Mouse (Mus musculus) heart, adult 8-10 months (tissue): ENCODE data around the gene Uba5. TPM values are rescaled to one million over a fixed set of nuclear protein-coding genes. Genes with fewer than 3 reads are reported as not detected.

Experiments used
- DNase-seq: peaks from one replicate; pipeline ENCODE4 v3.0.0; 2022; ENCODE audit warnings: low spot score
- total RNA-seq, 4 experiments: library from RNA; stranded (reverse); gene quantifications; 2 replicates each; pipeline ENCODE4 v1.2.4; 2022

The Uba5 gene
- total RNA-seq, 4 experiments from 2014 or later = 12.7 to 16.2 (median 14.0) TPM

DNA sequence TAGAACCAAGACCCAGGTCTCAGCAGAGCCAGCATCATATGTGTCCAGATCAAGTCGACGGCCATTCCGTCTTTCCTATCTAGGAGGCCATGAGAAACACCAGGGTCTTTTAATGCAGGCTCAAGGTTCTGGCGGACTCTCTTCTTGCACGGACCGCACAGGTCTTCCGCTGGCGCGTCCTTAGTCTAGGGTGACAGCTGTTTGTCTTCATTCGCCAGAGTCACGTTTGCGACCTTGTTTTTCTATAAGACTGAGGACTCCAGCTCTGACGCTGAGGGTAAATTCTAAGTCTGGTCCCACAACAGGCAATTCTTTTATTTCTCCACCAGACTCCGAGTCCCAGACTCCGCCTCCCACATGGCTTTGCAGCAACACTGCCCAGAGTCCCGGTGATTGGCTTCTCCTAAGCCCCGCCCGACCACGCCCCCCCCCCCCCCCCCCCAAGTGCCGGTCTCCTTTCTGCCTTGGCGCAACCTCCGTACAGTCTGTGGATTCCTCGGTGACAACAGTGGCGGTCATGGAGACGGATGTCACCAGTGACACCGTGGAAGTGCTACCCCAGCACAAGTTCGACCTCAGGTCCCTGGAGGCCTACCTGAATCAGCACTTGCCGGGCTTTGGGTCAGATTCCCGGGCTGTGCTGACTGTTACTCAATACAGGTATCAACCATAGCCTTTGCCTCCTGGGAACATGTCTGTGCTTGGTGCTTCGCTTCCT, 469 bp upstream of the Uba5 start, which contains the start of gene Acad11:
Gene Acad11 (plus strand): TSS at position 134 of the 718 bp plus-strand sequence.
- DNase-seq = peak; percentile 91

DNA sequence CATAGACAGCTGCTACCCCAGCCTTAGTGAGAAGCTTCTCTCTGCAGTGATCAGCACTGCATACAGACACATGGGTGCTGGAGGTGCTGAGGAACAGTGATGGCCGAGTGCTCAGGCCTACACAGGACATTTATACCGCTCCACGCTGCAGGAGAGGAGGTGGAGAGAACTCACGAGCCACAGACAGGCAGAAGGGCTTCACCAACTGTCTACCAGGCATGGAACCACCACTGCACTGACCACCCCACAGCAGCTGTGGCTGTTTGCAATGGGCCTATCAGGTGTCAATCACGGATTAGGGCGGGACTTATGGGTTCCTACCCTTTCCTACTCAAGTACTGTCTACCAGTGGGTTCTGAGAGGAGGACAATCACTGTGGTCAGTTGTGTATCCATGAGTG, 11.9 kb downstream of the Uba5 start:
- DNase-seq = no peak

DNA sequence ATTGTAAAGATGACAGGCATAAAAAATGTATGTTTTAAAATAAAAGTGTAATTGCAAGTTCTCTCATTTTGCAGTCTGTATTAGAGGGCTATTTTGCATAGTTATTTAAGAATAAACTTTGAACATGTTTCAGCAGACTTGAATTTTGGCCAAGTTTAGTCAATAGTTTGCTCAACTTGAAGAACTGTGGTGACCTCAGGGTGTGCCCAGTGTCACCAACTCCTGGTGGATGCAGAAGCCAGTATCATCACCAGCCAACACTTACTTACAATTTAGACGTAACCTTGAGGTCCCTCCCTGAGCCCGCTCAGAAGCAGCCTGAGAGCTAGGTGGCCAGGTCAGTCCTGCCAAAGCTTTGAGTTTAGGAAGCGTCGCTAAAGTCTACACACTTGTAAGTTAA, 19.3 kb downstream of the Uba5 start:
- DNase-seq = no peak

DNA sequence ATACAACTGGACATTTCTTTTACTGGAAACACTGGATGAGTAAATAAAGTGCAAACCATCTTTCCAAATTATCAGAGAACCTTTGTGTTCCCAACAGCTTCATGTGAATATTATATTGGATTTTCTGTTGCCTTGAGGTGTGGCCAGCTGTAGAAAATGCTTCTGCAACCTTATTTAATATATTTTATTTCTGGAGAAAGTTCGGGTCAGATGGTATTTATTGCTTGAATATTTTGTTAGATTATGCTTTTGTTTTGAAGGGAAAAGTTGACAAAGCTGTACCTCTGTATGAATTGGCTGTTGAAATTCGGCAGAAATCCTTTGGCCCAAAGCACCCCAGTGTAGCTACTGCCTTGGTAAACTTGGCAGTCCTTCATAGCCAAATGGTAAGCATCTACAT, 22.6 kb downstream of the Uba5 start, which contains the start of gene Gm28305:
Gene Gm28305 (plus strand): TSS at position 301 of the 400 bp plus-strand sequence.
- no peak for DNase-seq

DNA sequence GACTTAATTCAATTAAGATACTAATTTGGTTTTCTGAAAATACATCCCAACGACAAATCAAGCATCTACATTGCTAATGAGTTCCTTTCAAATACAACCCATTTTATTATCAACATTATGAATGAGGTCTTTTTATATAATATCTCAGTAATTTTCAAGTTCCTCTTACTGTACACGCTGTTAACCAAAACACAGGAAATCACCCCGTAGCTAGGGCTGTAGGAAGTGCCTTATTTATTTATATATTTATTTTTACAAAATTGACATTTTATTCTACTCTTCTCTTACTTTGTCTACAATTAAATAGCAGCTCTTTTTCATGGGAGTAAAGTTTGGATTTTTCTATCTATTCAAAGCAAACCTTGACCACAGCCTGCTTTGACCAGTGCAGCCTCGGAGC, 23.2 kb downstream of the Uba5 start:
- no peak for DNase-seq

DNA sequence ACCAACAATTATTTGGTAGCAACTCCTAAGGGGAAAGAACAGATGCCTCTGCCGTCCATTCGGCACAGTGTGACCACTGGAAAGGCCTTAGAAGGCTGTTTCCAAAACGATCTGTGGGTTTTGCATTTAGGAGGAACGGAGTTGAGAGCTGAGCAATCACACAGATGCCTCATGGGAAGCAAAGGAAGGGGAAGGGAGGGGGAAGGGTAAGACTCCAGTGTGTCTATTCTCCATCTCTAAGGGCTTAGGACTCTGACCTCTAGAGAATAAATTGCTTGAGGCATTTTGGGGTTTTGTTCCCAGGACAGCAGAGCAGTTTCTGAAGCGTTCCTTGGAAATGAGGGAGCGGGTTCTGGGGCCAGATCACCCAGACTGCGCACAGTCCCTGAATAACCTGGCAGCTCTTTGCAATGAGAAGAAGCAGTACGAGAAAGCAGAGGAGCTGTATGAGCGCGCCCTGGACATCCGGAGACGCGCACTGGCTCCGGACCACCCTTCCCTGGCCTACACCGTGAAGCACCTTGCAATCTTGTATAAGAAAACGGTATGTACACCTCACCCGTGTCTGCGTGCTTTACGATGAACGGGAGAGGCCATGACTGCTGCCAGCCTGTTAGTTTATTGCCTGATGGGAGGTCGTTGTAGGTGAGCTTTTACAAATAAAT, 23.8 kb downstream of the Uba5 start:
- no peak for DNase-seq

DNA sequence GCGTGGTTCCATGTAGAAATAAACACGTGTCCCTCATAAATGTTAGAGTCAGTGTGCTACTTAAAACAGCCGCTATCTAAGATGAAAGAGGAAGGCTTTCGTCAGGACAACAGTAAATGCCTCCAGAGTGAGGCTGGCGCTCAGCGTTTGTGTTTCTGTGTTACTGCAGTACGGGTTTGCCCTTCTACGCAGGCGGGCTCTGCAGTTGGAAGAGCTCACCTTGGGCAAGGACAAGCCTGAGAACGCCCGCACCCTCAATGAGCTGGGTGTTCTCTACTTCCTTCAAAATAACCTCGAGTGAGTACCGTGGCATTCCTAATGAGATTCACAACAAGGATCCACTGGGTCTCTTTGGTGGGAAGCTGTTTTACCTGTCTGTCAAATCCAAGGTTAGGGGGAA, 24.7 kb downstream of the Uba5 start:
- no peak for DNase-seq

DNA sequence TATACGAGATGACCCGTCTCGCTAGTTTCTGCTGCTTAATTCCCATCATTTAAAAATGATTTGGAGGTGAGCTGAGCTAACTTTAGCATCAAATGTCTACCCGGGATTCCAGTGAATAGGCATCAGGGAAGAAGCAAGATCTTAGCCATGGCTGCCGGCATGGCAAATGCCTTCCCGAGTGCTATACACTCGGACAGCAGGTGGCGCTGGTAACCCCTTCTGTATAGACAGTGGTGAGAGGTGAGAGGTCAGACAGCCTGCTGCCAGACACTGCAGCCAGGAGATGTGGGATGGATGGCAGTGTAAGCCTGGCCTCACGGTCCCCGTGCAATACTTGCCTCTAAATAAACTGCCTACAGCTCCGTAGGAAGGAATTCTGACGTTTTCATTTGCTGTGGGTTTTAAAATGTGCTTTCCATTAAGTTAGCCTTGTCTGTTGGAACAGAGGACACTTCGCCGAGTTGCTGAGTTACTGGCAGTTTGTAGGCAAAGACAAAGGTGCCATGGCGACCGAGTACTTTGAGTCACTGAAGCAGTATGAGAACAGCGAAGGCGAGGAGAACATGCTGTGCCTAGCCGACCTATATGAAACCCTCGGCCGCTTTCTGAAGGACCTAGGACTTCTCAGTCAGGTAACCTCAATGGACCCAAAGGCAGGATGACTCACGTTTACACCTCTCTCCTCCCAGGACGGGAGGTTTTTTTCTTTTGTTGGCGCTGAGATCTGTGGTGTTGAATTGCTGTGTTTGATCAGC, 27.5 kb downstream of the Uba5 start:
- peak; percentile 56 for DNase-seq

DNA sequence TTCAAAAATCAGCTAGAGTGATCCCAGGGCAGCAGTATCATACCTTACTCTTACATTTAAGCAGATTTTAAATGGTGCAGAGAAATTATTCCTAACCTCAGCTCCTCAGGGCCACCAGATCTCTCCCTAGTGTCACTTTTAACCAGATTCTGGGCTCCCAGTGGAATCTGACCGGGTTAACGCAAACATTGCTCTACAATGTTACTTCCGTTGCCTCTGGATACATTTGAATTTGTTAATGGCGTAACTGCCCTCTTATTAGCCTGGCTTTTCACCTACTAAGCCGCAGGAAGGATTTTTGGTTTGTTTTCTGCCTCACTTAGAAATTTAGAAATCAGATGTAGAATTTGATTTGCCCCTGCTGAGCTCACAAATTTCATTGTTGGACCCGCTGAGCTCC, 28.2 kb downstream of the Uba5 start:
- no peak for DNase-seq

DNA sequence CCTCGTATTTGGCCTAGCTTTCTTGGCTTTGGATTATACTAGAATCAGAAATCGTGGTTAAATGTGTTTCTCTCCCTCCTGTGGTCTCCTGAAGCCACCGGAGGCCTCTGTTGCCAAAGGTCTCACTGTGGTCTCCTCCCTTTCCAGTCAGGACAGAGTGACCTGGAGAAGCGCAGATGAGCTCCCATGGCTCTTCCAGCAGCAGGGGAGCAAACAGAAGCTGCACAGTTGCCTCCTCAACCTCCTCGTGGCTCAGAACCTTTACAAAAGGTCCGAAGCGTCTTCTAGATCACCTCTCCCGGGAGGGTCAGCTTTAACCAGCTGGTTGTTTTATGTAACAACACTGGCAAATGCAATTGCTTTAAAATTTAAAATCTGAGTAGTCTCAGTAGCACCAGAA, 28.7 kb downstream of the Uba5 start:
- no peak for DNase-seq

DNA sequence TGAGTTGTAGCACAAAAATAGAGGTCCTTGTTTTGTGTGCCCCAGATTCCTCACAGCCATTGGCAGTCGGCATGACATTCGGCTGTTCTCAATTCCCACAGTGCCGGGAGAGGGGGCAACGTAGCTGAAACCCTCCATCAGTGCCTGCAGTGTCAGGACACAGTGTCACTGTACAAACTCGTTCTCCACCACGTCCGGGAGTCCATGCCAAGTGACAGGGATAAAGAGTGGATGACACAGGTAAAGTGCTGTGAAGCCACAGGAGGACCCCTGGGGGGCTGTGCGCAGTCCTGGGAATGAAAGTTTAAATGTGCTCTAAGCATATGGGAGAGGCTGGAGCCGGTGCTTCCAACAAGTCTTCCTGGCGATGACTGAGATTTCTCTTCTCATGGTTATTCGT, 33.1 kb downstream of the Uba5 start:
- no peak for DNase-seq

DNA sequence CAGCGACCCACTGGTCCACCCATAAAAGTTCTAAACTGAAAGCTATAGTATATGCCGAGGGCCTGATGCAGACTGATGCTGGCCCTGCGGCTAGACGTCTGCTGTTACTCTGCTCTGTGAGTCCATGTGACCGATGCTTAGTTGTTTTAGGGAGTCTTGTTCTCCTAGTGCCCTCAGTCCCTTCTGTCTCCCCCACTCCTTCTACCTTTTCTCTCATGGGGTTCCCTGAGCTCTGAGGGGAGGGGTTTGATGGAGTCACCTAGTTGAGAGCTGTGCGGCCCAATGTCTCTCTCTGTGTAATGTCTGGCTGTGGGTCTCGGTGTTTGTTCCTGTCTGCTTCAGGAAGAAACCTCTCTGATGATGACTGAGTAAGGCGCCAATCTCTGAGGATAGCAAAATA, 35.7 kb downstream of the Uba5 start:
- no peak for DNase-seq

DNA sequence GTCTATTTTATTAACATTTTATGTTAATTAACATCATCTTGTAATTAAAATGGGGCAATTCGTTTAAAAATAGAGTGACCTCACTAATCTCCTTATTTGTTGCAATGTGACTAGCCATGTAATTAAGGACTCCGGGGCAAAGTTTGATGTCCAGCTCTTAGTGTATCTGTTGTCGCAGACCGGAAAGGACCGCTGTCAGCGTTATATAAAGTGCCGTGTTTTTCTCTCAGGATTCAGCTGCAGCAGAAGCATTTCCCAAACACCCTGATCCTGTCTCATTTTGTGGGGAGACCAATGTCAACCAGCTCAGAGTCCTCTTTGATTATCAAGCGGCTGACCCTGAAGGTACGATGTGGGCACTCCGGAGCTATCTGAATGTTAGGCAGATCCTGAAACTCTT, 41.9 kb downstream of the Uba5 start:
- DNase-seq = no peak

DNA sequence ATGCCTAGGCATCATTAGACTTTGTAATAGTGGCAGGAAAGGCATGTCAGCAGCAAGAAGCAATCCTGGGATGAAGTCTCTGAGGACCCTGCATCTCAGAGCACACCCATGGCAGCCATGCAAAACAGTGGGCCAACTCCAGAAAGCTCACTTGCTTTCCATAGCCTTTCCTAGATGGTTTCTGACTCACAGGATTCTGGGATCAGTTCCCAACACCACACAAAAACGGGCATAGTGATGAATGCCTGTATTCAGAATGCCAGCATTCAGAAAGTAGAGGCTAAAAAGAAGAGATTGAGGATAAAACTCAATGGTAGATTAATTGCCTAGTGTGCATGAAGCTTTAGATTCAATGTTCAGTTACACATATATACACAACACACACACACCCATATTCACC, 48.4 kb downstream of the Uba5 start:
- no peak for DNase-seq

DNA sequence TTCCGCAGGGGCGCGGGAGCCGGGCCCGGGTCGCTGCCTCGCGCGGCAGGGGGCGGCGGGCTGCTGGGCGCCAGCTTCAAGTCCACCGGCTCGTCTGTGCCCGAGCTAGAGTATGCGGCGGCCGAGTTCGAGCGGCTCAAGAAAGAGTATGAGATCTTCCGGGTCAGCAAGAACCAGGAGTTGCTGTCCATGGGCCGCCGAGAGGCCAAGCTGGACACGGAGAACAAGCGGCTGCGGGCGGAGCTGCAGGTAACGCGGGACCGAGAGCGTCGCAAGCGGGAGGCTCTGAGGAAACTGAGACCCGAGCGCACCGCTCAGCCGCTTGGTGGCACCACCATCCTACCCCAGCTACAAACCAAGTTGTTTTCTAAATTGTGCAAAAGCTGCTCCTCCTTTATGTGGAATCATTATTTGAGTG, 60.0 kb downstream of the Uba5 start:
- no peak for DNase-seq

DNA sequence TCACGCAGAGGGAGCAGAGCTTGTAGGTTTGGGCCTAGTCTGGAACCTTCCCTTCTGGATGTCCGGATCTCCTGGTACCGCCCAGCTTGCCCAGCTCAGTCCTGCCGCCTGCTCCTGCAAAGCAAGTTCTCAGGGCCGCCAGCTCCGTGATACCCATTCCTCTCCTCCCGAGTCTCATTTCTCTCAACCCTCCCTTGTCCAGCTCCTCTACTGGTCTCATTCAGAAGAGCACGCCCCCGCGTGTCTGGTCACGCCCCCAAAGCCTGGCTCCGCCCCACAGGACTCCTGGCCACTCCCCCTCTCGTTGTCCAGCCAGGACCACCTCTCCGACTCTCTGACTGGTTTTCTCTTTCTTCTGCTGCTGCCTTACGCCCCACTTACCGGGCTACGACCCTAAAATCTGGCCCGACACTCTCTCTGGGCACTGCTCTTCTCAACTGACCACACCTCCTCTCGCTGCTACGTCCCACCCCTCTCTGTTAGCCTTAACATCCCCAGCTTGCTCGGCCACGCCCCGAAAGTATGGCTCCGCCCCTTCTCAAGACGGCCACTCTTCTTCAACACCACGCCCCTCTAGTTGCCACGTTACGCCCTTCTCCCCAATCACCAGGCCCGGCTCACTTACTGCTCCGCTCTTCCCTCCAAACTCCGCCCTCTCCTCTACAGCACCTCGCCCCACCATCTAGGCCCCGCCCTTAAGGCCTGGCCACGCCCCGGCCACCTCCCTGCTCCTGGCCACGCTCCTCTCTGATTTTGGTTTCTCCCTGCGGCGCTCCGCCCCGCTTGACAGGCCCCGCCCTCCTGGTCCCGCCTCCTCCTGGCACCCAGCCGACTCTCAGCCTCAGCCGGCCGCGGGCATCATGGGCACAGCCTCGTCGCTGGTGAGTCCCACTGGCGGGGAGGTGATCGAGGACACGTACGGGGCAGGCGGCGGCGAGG, 60.7 kb downstream of the Uba5 start, which contains the start of gene Nphp3:
Gene Nphp3 (plus strand): TSS at position 624 of the 939 bp plus-strand sequence.
- peak; percentile 99 for DNase-seq

DNA sequence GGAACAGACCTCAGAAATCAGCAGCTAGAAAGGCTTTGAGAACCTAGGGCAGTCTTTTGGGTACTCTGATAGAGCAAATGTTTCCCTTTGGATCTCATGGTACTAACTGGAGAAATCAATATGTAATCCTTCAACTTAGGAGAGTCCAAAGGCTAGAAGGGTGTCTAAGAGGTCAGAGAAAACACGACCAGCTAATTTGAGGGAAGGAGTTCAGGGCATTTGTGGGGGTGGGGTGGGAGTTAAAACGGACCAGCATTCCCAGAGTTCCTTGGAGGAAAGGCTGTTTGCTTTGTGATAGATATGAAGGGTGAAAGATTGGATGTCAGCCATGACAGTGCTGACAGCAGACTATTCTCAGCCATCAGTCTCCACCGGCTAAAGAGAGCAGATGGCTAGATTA, 62.3 kb downstream of the Uba5 start:
- DNase-seq = no peak
